Mouse (Mus musculus) heart, embryonic 11.5 days (tissue): ENCODE results near the gene Lhx8. TPM values are rescaled to one million over a fixed set of nuclear protein-coding genes. Genes with fewer than 3 reads are reported as not detected.

ENCODE experiments used
- ATAC-seq: fragments of 200-750 bp; cut with Nextera tagmentation; replicated peaks from 2 replicates; pipeline ENCODE4 v1.8.0; 2017; ENCODE audit warnings: moderate library complexity; ENCODE audit not compliant: insufficient number of reproducible peaks, low FRiP score, low TSS enrichment
- H3K27ac ChIP-seq: fragments of 300-500 bp; sonication (generic); 2 replicates; pipeline ENCODE4 v1.5.1; 2014; ENCODE audit warnings: mild to moderate bottlenecking, low read depth, low read length
- H3K27me3 ChIP-seq: fragments of 300-500 bp; sonication (generic); 2 replicates; pipeline ENCODE4 v1.6.1; 2014; ENCODE audit warnings: mild to moderate bottlenecking, low read length, mixed read lengths; ENCODE audit not compliant: control insufficient read depth, insufficient read depth
- H3K36me3 ChIP-seq: fragments of 300-500 bp; sonication (generic); 2 replicates; pipeline ENCODE4 v1.6.1; 2014; ENCODE audit warnings: mild to moderate bottlenecking, low read length, moderate library complexity, mixed read lengths; ENCODE audit not compliant: control insufficient read depth, insufficient read depth
- H3K4me1 ChIP-seq: fragments of 300-500 bp; sonication (generic); 2 replicates; pipeline ENCODE4 v1.6.1; 2014; ENCODE audit warnings: low read length; ENCODE audit not compliant: control insufficient read depth, insufficient read depth
- H3K4me2 ChIP-seq: fragments of 300-500 bp; sonication (generic); 2 replicates; pipeline ENCODE4 v1.6.1; 2014; ENCODE audit warnings: mild to moderate bottlenecking, moderate library complexity
- H3K4me3 ChIP-seq: fragments of 300-500 bp; sonication (generic); 2 replicates; pipeline ENCODE4 v1.5.1; 2014; ENCODE audit warnings: low read depth, low read length
- H3K9ac ChIP-seq: fragments of 300-500 bp; sonication (generic); 2 replicates; pipeline ENCODE4 v1.6.1; 2014; ENCODE audit warnings: mild to moderate bottlenecking, low read depth, low read length, moderate library complexity
- H3K9me3 ChIP-seq: fragments of 300-500 bp; sonication (generic); replicated peaks from 2 replicates; pipeline ENCODE4 v1.6.1; 2016; ENCODE audit warnings: low read length; ENCODE audit not compliant: control insufficient read depth
- WGBS: fragments of 180-500 bp; shearing (Covaris S2); extraction: QIAGEN DNeasy Blood & Tissue Kit; methylation state at CpG from one replicate; pipeline ENCODE4 v1.1.7; 2014; ENCODE audit not compliant: insufficient replicate concordance; 5-methylcytosine and 5-hydroxymethylcytosine counted together
- polyA plus RNA-seq: library from polyadenylated mRNA; unstranded; fragments of >200 nt; fragmentation: Nextera tagmentation; extraction: Ambion mirVana; gene quantifications from 2 replicates; pipeline ENCODE4 v1.2.1, GENCODE M21; 2014

The Lhx8 gene
- polyA plus RNA-seq, 1 experiment from 2014 or later = 0.27 TPM

GRCm38 (mm10) chr3:154287217-154287616 lies 43.2 kb downstream of the Lhx8 start:
- no peaks in the 10 kb centered on the region for H3K36me3 ChIP-seq
- WGBS = 43% methylated on average over 2 of the region's 2 CpGs
- no peak overlapping the region for H3K9ac ChIP-seq
- no peak for ATAC-seq
- no peak overlapping the region for H3K4me3 ChIP-seq
- H3K27ac ChIP-seq = no peak overlapping the region
- no peaks in the 10 kb centered on the region for H3K27me3 ChIP-seq
- H3K9me3 ChIP-seq = no peaks in the 10 kb centered on the region
- no peak overlapping the region for H3K4me2 ChIP-seq
- 0 out of 2 replicates have a peak, but pooled peaks cover 4% of the 10 kb centered on the region for H3K4me1 ChIP-seq

- Histone ChIP-seq H3K36me3 (no peaks in the 10 kb centered on the region), H3K9me3 (no peaks in the 10 kb centered on the region), H3K27me3 (no peaks in the 10 kb centered on the region), H3K4me1 (0 out of 2 replicates have a peak, but pooled peaks cover 4% of the 10 kb centered on the region), H3K9ac (no peak overlapping the region), H3K4me2 (no peak overlapping the region), H3K27ac (no peak overlapping the region), H3K4me3 (no peak overlapping the region)
- no peak for ATAC-seq
- 48% methylated on average over 4 of the region's 4 CpGs for WGBS
Observed at GRCm38 (mm10) chr3:154285351-154285750, 45.1 kb downstream of the Lhx8 start.

DNA sequence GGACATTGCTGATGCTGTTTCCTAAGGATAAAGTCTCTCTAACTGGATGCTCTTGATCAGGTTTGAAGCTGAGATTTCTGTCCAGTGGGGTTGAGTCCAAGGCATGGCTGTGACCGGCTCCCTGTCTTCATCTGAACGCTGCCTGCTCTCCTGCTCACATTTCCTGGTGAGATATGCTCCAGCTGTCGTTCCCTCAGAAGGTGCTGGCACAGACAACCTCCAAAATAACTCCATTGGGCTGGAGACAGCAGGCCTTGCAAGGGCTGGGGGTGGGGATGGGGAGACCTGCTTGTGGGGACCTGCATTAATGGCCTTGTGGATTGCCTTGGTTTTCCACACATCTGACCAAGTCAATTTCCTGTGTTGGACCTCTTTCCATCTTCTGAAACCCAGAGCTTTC lies 46.2 kb downstream of the Lhx8 start:
- H3K4me3 ChIP-seq = no peak overlapping the region
- no peaks in the 10 kb centered on the region for H3K9me3 ChIP-seq
- no peaks in the 10 kb centered on the region for H3K36me3 ChIP-seq
- no peak overlapping the region for H3K27ac ChIP-seq
- no peak for ATAC-seq
- 0 out of 2 replicates have a peak, but pooled peaks cover 4% of the 10 kb centered on the region for H3K4me1 ChIP-seq
- H3K4me2 ChIP-seq = no peak overlapping the region
- no peak overlapping the region for H3K9ac ChIP-seq
- 35% methylated on average over 3 of the region's 3 CpGs for WGBS
- H3K27me3 ChIP-seq = no peaks in the 10 kb centered on the region

GRCm38 (mm10) chr3:154274681-154275080 lies 55.8 kb downstream of the Lhx8 start:
- Histone ChIP-seq H3K9ac (no peak overlapping the region), H3K9me3 (no peaks in the 10 kb centered on the region), H3K27ac (no peak overlapping the region), H3K27me3 (no peaks in the 10 kb centered on the region), H3K4me2 (no peak overlapping the region), H3K4me1 (no peaks in the 10 kb centered on the region), H3K4me3 (no peak overlapping the region), H3K36me3 (no peaks in the 10 kb centered on the region)
- ATAC-seq = no peak
- 65% methylated on average over 3 of the region's 3 CpGs for WGBS

GRCm38 (mm10) chr3:154269757-154270366 lies 60.6 kb downstream of the Lhx8 start:
- 14% methylated on average over 19 of the region's 19 CpGs for WGBS
- Histone ChIP-seq H3K4me2 (peak overlapping the region; percentile 59), H3K27me3 (no peaks in the 10 kb centered on the region), H3K36me3 (no peaks in the 10 kb centered on the region), H3K9ac (no peak overlapping the region), H3K9me3 (no peaks in the 10 kb centered on the region), H3K4me3 (peak overlapping the region; percentile 6; the same call in 1 of the 2 replicates), H3K4me1 (no peaks in the 10 kb centered on the region), H3K27ac (no peak overlapping the region)
- ATAC-seq = no peak

- Histone ChIP-seq H3K27me3 (no peaks in the 10 kb centered on the region), H3K27ac (no peak overlapping the region), H3K9me3 (no peaks in the 10 kb centered on the region), H3K36me3 (no peaks in the 10 kb centered on the region), H3K4me3 (no peak overlapping the region), H3K9ac (no peak overlapping the region), H3K4me1 (no peaks in the 10 kb centered on the region), H3K4me2 (no peak overlapping the region)
- no peak for ATAC-seq
- 71% methylated on average over 9 of the region's 9 CpGs for WGBS
Observed at GRCm38 (mm10) chr3:154268313-154268712, 62.1 kb downstream of the Lhx8 start.

DNA sequence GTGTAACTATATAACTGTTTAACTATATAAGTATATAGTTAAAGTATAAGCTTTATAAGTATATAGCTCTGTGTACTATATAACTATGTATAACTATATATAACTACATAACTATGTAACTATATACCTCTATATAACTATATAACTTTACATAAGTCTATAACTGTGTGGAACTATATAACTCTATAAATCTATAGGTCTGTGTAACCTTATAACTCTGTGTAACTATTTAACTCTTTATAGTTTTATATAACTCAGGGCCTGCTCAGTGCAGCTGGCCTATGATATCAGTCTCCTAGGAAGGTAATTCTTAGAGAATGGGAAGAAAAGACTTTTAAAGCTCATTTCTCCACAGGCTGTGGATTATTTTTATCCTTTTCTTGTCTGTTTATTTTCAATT lies 73.1 kb downstream of the Lhx8 start:
- Histone ChIP-seq H3K4me3 (no peak overlapping the region), H3K9ac (no peak overlapping the region), H3K9me3 (no peaks in the 10 kb centered on the region), H3K27ac (no peak overlapping the region), H3K36me3 (no peaks in the 10 kb centered on the region), H3K4me2 (no peak overlapping the region), H3K27me3 (no peaks in the 10 kb centered on the region), H3K4me1 (no peaks in the 10 kb centered on the region)
- no peak for ATAC-seq
